12 mouse cellular contexts compared by ENCODE assay signal in the genomic region with DNA sequence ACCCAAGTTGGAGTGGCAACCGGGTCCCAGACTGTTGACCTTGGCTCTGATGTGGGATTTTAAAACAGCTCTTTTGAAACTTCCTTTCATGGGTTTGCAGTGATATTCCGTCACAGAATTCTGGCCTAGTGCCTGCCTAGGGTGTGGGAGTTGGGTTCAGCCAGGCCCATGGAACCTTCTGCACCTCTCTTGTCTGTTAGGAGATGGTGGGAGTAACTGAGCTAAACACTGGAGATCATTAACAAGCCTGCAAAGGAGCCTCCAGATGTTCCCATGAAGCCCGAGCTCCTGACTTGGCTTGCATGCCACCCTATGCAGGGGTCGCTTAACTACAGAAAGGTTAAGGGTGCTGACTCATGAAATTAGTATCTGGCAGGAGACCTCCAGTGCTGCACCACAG.
A peak's percentile ranks its signal among the peaks of the same experiment; 100 is the strongest.
DNase-seq lines count a peak whose midpoint lies in the region; ATAC-seq and TF ChIP-seq lines count a peak whose summit lies in the region.
"Had no signal": no experiment of that assay in that cellular context is flagged by ENCODE, and none has a peak within 500 bp of the region (broad histone marks: within the 10 kb centered on the region; RNA-seq: fewer than 3 reads in every experiment).

No protein-coding gene starts in this region.

- H3K27ac ChIP-seq in heart, embryonic 14.5 days (replicated peaks in 1 of 2; ENCODE audit: control insufficient read depth in 1 of 2, insufficient read depth in 1 of 2, low read depth in 2 of 2, low read length in 2 of 2), result peak overlapping the region; percentile 51 to 56
- H3K27ac ChIP-seq in midbrain, postnatal 0 days (ENCODE audit: low read depth, low read length), result no peak overlapping the region
- H3K27ac ChIP-seq in forebrain, postnatal 0 days (ENCODE audit: low read depth, low read length), result no peak overlapping the region

- H3K27me3 ChIP-seq in heart, embryonic 14.5 days (ENCODE audit: control insufficient read depth, insufficient read depth, low read length), result no peaks in the 10 kb centered on the region
- no peaks in the 10 kb centered on the region for H3K27me3 ChIP-seq in midbrain, postnatal 0 days (ENCODE audit: insufficient read depth, low read length)
- no peaks in the 10 kb centered on the region for H3K27me3 ChIP-seq in forebrain, postnatal 0 days (ENCODE audit: insufficient read depth, low read length)

- peak; percentile 81 for DNase-seq in adrenal gland, adult 2 months
- DNase-seq in adrenal gland, adult 18-20 months (ENCODE audit: low spot score in 2 of 2), result no peak
- peak; percentile 63 for DNase-seq in kidney, postnatal 14 days
- peak; percentile 29 for DNase-seq in ovary, postnatal 10 days (ENCODE audit: low spot score)
- no peak for DNase-seq in midbrain, postnatal 0 days (ENCODE audit: low spot score)
- DNase-seq in forebrain, postnatal 0 days, result no peak
- DNase-seq: cerebellum, adult 11-12 months; right cerebral cortex, adult 18-20 months; thymus, postnatal 36 days had no signal

- no peak for ATAC-seq in heart, embryonic 14.5 days (ENCODE audit: insufficient number of reproducible peaks, insufficient read depth, low FRiP score, low read depth)
- ATAC-seq in midbrain, postnatal 0 days (ENCODE audit: low FRiP score), result no peak
- ATAC-seq in erythroblast, adult 5-6 weeks (replicated peaks; ENCODE audit: low FRiP score, poor library complexity, severe bottlenecking), result no peak
- no peak for ATAC-seq in forebrain, postnatal 0 days
- ATAC-seq: midbrain, embryonic 16.5 days had no signal

- WGBS in heart, embryonic 14.5 days, result 32% methylated on average over 4 of the region's 4 CpGs
- WGBS in midbrain, postnatal 0 days, result 79% methylated on average over 4 of the region's 4 CpGs
- 84% methylated on average over 4 of the region's 4 CpGs for WGBS in forebrain, postnatal 0 days

- no peaks in the 10 kb centered on the region for H3K9me3 ChIP-seq in heart, embryonic 14.5 days (ENCODE audit: control insufficient read depth, low read length)
- H3K9me3 ChIP-seq in midbrain, postnatal 0 days (ENCODE audit: low read length), result no peaks in the 10 kb centered on the region
- no peaks in the 10 kb centered on the region for H3K9me3 ChIP-seq in forebrain, postnatal 0 days (ENCODE audit: low read length)

- H3K4me1 ChIP-seq in heart, embryonic 14.5 days (ENCODE audit: control insufficient read depth in 2 of 2, insufficient read depth in 2 of 2, low read length in 2 of 2), result peaks cover 16 to 21% of the 10 kb centered on the region in 2 experiments
- no peaks in the 10 kb centered on the region for H3K4me1 ChIP-seq in midbrain, postnatal 0 days (ENCODE audit: insufficient read depth, low read length)
- no peaks in the 10 kb centered on the region for H3K4me1 ChIP-seq in forebrain, postnatal 0 days (ENCODE audit: insufficient read depth)

- TF ChIP-seq CTCF in midbrain, postnatal 0 days (IDR thresholded peaks at IDR 0.05), result no peak
- TF ChIP-seq CTCF in forebrain, postnatal 0 days (IDR thresholded peaks at IDR 0.05; ENCODE audit: low read depth), result no peak

- no peak overlapping the region for H3K4me2 ChIP-seq in heart, embryonic 14.5 days (ENCODE audit: low read length)
- no peak overlapping the region for H3K4me2 ChIP-seq in midbrain, postnatal 0 days (ENCODE audit: low read depth, low read length, poor library complexity, severe bottlenecking)
- no peak overlapping the region for H3K4me2 ChIP-seq in forebrain, postnatal 0 days (ENCODE audit: low read depth)

- no peak overlapping the region for H3K4me3 ChIP-seq in heart, embryonic 14.5 days (ENCODE audit: control insufficient read depth in 1 of 2, insufficient read depth in 1 of 2, low read depth in 1 of 2, low read length in 2 of 2)
- no peak overlapping the region for H3K4me3 ChIP-seq in midbrain, postnatal 0 days (ENCODE audit: low read depth, low read length)
- H3K4me3 ChIP-seq in forebrain, postnatal 0 days (ENCODE audit: low read depth, low read length), result no peak overlapping the region

- no peak overlapping the region for H3K9ac ChIP-seq in heart, embryonic 14.5 days (ENCODE audit: low read length)
- H3K9ac ChIP-seq in midbrain, postnatal 0 days (replicated peaks; ENCODE audit: low read length, poor library complexity, severe bottlenecking), result no peak overlapping the region
- H3K9ac ChIP-seq in forebrain, postnatal 0 days, result no peak overlapping the region

- no peaks in the 10 kb centered on the region for H3K36me3 ChIP-seq in heart, embryonic 14.5 days (ENCODE audit: control insufficient read depth, insufficient read depth, low read length)
- H3K36me3 ChIP-seq in midbrain, postnatal 0 days (ENCODE audit: insufficient read depth, low read length), result no peaks in the 10 kb centered on the region
- no peaks in the 10 kb centered on the region for H3K36me3 ChIP-seq in forebrain, postnatal 0 days (ENCODE audit: insufficient read depth)

Comparison
In these comparisons a context has a peak if more than half of its experiments do, and no peak if none do; other contexts are left out.
1. DNase-seq: peak in adrenal gland, adult 2 months (single experiment), kidney, postnatal 14 days (single experiment) and ovary, postnatal 10 days (single experiment); none in adrenal gland, adult 18-20 months (0 of 2), midbrain, postnatal 0 days (single experiment) and forebrain, postnatal 0 days (single experiment).
2. H3K27ac ChIP-seq: peak in heart, embryonic 14.5 days (2 of 2); none in midbrain, postnatal 0 days (single experiment) and forebrain, postnatal 0 days (single experiment).